Mouse (Mus musculus): ENCODE data around the gene Sema4d. TPM values are rescaled to one million over a fixed set of nuclear protein-coding genes. Genes with fewer than 3 reads are reported as not detected.

The Sema4d gene
- total and polyA plus RNA-seq, 3 experiments: 12.8 to 67.1 (median 16.7) TPM

- Histone ChIP-seq H3K36me3 (replicated peaks in 1 of 2; ENCODE audit: control insufficient read depth in 1 of 2, insufficient read depth in 1 of 2, low read length in 1 of 2) (peaks cover 0 to 8% of the 10 kb centered on the region in 2 experiments), H3K27me3 (replicated peaks) (no peaks in the 10 kb centered on the region), H3K4me1 (ENCODE audit: control insufficient read depth in 1 of 2, insufficient read depth in 2 of 2) (peaks cover 0 to 11% of the 10 kb centered on the region in 2 experiments; a peak in 2 of 4 replicates), H3K9ac (ENCODE audit: insufficient read depth, low read depth) (peak overlapping the region; percentile 89), H3K4me3 (replicated peaks in 1 of 3; ENCODE audit: low read depth in 2 of 3, low read length in 2 of 3, poor library complexity in 1 of 3) (peak overlapping the region; percentile 75 to 93 (median 77)), H3K4me2 (ENCODE audit: insufficient read depth, low read depth, poor library complexity, severe bottlenecking) (no peak overlapping the region; the same call in 1 of the 2 replicates), H3K9me3 (replicated peaks; ENCODE audit: low read length) (no peaks in the 10 kb centered on the region), H3K27ac (ENCODE audit: insufficient read depth, low read depth) (peak overlapping the region; percentile 98), H3K79me2 (replicated peaks; ENCODE audit: control insufficient read depth, extremely low read depth, insufficient read depth, poor library complexity, severe bottlenecking) (peaks cover 40% of the 10 kb centered on the region)
- dilution Hi-C loops (cut with MboI; ENCODE audit: extremely low pct_ligation_motif_present, extremely low pct_unique_long_range_greater_than_20kb, low sequenced_read_pairs): no loop called here
- TF ChIP-seq PAX5 (IDR thresholded peaks at IDR 0.05; ENCODE audit: low read length) (no peak), USF2 (conservative IDR thresholded peaks at IDR 0.05; ENCODE audit: low read depth, low read length) (no peak), RCOR1 (conservative IDR thresholded peaks at IDR 0.05; ENCODE audit: low read depth, low read length) (no peak), JUND (conservative IDR thresholded peaks at IDR 0.05; ENCODE audit: low read depth, low read length) (no peak; the same call in 1 of the 2 replicates), NRF1 (IDR thresholded peaks at IDR 0.05; ENCODE audit: low read depth, low read length) (no peak), TBP (conservative IDR thresholded peaks at IDR 0.05; ENCODE audit: low read depth, low read length) (no peak), CHD2 (IDR thresholded peaks at IDR 0.05; ENCODE audit: low read length) (peak; percentile 9; the same call in 1 of the 2 replicates), RAD21 (IDR thresholded peaks at IDR 0.05; ENCODE audit: low read depth, low read length) (no peak), HCFC1 (IDR thresholded peaks at IDR 0.05; ENCODE audit: low read depth, low read length) (no peak), EP300 (IDR thresholded peaks at IDR 0.05; ENCODE audit: low read length) (no peak), NELFE (IDR thresholded peaks at IDR 0.05; ENCODE audit: low read depth, low read length) (no peak), MAX (IDR thresholded peaks at IDR 0.05; ENCODE audit: low read length) (no peak), MXI1 (IDR thresholded peaks at IDR 0.05; ENCODE audit: low read depth, low read length) (0 out of 2 replicates have a peak, but pooled peaks have one; percentile 7)
- in situ Hi-C loops (cut with MboI; ENCODE audit: low pct_ligation_motif_present, low pct_unique_long_range_greater_than_20kb, low sequenced_read_pairs): no loop called here
- DNase-seq (ENCODE audit: extremely low read depth): peak; percentile 54
Measured at GRCm38 (mm10) chr13:51645872-51646271, 147.7 kb downstream of the Sema4d start.

GRCm38 (mm10) chr13:51644829-51645789 is 148.4 kb downstream of the Sema4d start, which contains the start of gene Cks2:
Gene Cks2 (plus strand): TSS chr13:51645232.
- H3K4me1 ChIP-seq (ENCODE audit: control insufficient read depth in 1 of 2, insufficient read depth in 2 of 2): peaks cover 3 to 17% of the 10 kb centered on the region in 2 experiments; a peak in 3 of 4 replicates
- peaks cover 38% of the 10 kb centered on the region for H3K79me2 ChIP-seq (replicated peaks; ENCODE audit: control insufficient read depth, extremely low read depth, insufficient read depth, poor library complexity, severe bottlenecking)
- DNase-seq (ENCODE audit: extremely low read depth): peak; percentile 99
- peak within 1 kb of the TSS; percentile 75 to 93 (median 77) for H3K4me3 ChIP-seq (replicated peaks in 1 of 3; ENCODE audit: low read depth in 2 of 3, low read length in 2 of 3, poor library complexity in 1 of 3)
- no peaks in the 10 kb centered on the region for H3K27me3 ChIP-seq (replicated peaks)
- peak within 1 kb of the TSS; percentile 89 for H3K9ac ChIP-seq (ENCODE audit: insufficient read depth, low read depth)
- peak within 1 kb of the TSS; percentile 98 for H3K27ac ChIP-seq (ENCODE audit: insufficient read depth, low read depth)
- dilution Hi-C loops (cut with MboI; ENCODE audit: extremely low pct_ligation_motif_present, extremely low pct_unique_long_range_greater_than_20kb, low sequenced_read_pairs): no loop called here
- no peaks in the 10 kb centered on the region for H3K9me3 ChIP-seq (replicated peaks; ENCODE audit: low read length)
- H3K36me3 ChIP-seq (replicated peaks in 1 of 2; ENCODE audit: control insufficient read depth in 1 of 2, insufficient read depth in 1 of 2, low read length in 1 of 2): peaks cover 0 to 5% of the 10 kb centered on the region in 2 experiments
- in situ Hi-C loops (cut with MboI; ENCODE audit: low pct_ligation_motif_present, low pct_unique_long_range_greater_than_20kb, low sequenced_read_pairs): no loop called here
- H3K4me2 ChIP-seq (ENCODE audit: insufficient read depth, low read depth, poor library complexity, severe bottlenecking): peak within 1 kb of the TSS; percentile 72
- TF ChIP-seq ZNF384 (IDR thresholded peaks at IDR 0.05; ENCODE audit: low read depth, low read length): no peak
- TF ChIP-seq ETS1 (conservative IDR thresholded peaks at IDR 0.05; ENCODE audit: low read depth, low read length): peak; percentile 94
- no peak for TF ChIP-seq PAX5 (IDR thresholded peaks at IDR 0.05; ENCODE audit: low read length)
- TF ChIP-seq POLR2A (IDR thresholded peaks at IDR 0.05; ENCODE audit: low read depth, low read length): peak; percentile 93
- no peak; the same call in 1 of the 2 replicates for TF ChIP-seq HCFC1 (IDR thresholded peaks at IDR 0.05; ENCODE audit: low read depth, low read length)
- TF ChIP-seq RCOR1 (conservative IDR thresholded peaks at IDR 0.05; ENCODE audit: low read depth, low read length): peak; percentile 88; the same call in 1 of the 2 replicates
- TF ChIP-seq GABPA (IDR thresholded peaks at IDR 0.05; ENCODE audit: insufficient replicate concordance, low read depth, low read length): no peak
- TF ChIP-seq USF2 (conservative IDR thresholded peaks at IDR 0.05; ENCODE audit: low read depth, low read length): no peak
- peak; percentile 64; the same call in 1 of the 2 replicates for TF ChIP-seq TBP (conservative IDR thresholded peaks at IDR 0.05; ENCODE audit: low read depth, low read length)
- no peak for TF ChIP-seq JUN (IDR thresholded peaks at IDR 0.05; ENCODE audit: insufficient read depth, low read depth, low read length)
- TF ChIP-seq SMC3 (IDR thresholded peaks at IDR 0.05; ENCODE audit: low read depth, low read length): no peak
- peak; percentile 100 for TF ChIP-seq BHLHE40 (IDR thresholded peaks at IDR 0.05; ENCODE audit: low read depth, low read length)
- TF ChIP-seq ZMIZ1 (IDR thresholded peaks at IDR 0.05; ENCODE audit: low read depth, low read length): peak; percentile 94
- peak; percentile 54 for TF ChIP-seq MEF2A (IDR thresholded peaks at IDR 0.05; ENCODE audit: borderline replicate concordance, low read depth, low read length)
- TF ChIP-seq POLR2AphosphoS2 (IDR thresholded peaks at IDR 0.05; ENCODE audit: low read depth, low read length): peak; percentile 91
- peak; percentile 58; the same call in 1 of the 2 replicates for TF ChIP-seq CHD2 (IDR thresholded peaks at IDR 0.05; ENCODE audit: low read length)
- TF ChIP-seq CTCF (conservative IDR thresholded peaks at IDR 0.05 in 1 of 2, IDR thresholded peaks at IDR 0.05 in 1 of 2; ENCODE audit: low read depth in 2 of 2, low read length in 2 of 2): no peak
- TF ChIP-seq ZC3H11A (IDR thresholded peaks at IDR 0.05; ENCODE audit: low read depth, low read length): no peak
- TF ChIP-seq UBTF (IDR thresholded peaks at IDR 0.05; ENCODE audit: low read depth, low read length): 0 out of 2 replicates have a peak, but pooled peaks have one; percentile 51
- TF ChIP-seq ZKSCAN1 (IDR thresholded peaks at IDR 0.05; ENCODE audit: borderline replicate concordance, low read depth, low read length): no peak
- TF ChIP-seq RAD21 (IDR thresholded peaks at IDR 0.05; ENCODE audit: low read depth, low read length): no peak
- TF ChIP-seq MYC (IDR thresholded peaks at IDR 0.05; ENCODE audit: low read depth, low read length): peak; percentile 68; the same call in 1 of the 2 replicates
- TF ChIP-seq NELFE (IDR thresholded peaks at IDR 0.05; ENCODE audit: low read depth, low read length): peak; percentile 85

All from CH12.LX (cell line).